Mouse (Mus musculus) olfactory bulb, adult 2 months (tissue): ENCODE results near the gene Wfs1. TPM values are rescaled to one million over a fixed set of nuclear protein-coding genes. Genes with fewer than 3 reads are reported as not detected.
A peak's percentile ranks its signal among the peaks of the same experiment; 100 is the strongest.

Source experiments
- H3K27ac ChIP-seq: fragments of 200-500 bp; 2 replicates; pipeline ENCODE4 v1.5.1; 2012; ENCODE audit warnings: low read depth, low read length; ENCODE audit not compliant: insufficient read depth
- H3K4me1 ChIP-seq: fragments of 200-500 bp; 2 replicates; pipeline ENCODE4 v1.6.1; 2012; ENCODE audit warnings: low read length; ENCODE audit not compliant: control insufficient read depth, insufficient read depth
- H3K4me3 ChIP-seq: fragments of 200-500 bp; 2 replicates; pipeline ENCODE4 v1.5.1; 2012; ENCODE audit warnings: mild to moderate bottlenecking, low read depth, low read length, moderate library complexity; ENCODE audit not compliant: insufficient read depth
- CTCF ChIP-seq: fragments of 200-500 bp; IDR thresholded peaks from 2 replicates; pipeline ENCODE4 v1.5.1; 2012; ENCODE audit warnings: low read depth, mild to moderate bottlenecking, low read length, moderate library complexity; ENCODE audit not compliant: insufficient read depth
- POLR2A ChIP-seq: fragments of 200-500 bp; IDR thresholded peaks from 2 replicates; pipeline ENCODE4 v1.6.1; 2012; ENCODE audit warnings: mild to moderate bottlenecking, low read depth, low read length, moderate library complexity; ENCODE audit not compliant: insufficient read depth
- WGBS: fragments of 180-500 bp; shearing (Covaris S2); methylation state at CpG from one replicate; pipeline ENCODE4 v1.1.7; 2018; 5-methylcytosine and 5-hydroxymethylcytosine counted together
- polyA plus RNA-seq: library from polyadenylated mRNA; stranded (reverse); fragments of >200 nt; gene quantifications from 2 replicates; pipeline ENCODE4 v1.2.4, GENCODE M21; 2012; ENCODE audit warnings: low replicate concordance; ENCODE audit not compliant: missing spikeins, insufficient read depth, insufficient read length

Wfs1 gene
- polyA plus RNA-seq, 1 experiment: not detected

DNA sequence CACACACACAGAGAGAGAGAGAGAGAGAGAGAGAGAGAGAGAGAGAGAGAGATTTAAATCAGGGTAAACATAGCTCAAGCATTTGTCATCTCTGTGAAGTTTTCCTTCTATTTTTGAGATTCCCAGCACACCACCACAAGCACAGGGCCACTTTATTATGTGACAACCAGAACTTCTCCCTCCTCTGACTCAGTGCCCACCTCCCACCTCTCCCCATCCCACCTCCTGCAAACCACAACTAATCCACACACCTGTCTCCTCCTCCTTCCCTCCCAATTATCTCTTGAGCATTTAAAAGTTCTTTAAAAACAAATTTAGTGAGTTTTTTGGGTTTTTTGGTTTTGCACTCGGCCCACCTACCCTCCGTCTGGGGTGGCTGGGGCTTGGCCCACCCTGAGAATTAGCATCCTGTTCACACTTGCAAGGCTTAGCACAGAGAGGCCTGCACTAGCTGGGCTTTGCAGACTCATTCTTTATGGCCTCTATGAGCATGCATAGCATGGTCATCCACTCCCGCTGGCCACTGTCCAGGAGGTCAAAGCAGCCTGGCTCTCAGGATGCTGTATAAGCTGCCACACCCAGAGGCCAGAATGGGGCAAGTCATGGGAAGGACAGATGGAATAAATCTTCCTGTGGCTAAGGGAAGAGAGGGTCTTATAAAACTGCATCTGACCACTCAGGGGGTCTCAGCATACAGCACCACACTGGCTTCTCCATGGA is 1.8 kb upstream of the Wfs1 start:
- Histone ChIP-seq H3K4me3 (no peak overlapping the region), H3K4me1 (peaks cover 24% of the 10 kb centered on the region), H3K27ac (no peak overlapping the region)
- TF ChIP-seq POLR2A (no peak), CTCF (no peak)
- WGBS: 85% methylated on average over 3 of the region's 3 CpGs

DNA sequence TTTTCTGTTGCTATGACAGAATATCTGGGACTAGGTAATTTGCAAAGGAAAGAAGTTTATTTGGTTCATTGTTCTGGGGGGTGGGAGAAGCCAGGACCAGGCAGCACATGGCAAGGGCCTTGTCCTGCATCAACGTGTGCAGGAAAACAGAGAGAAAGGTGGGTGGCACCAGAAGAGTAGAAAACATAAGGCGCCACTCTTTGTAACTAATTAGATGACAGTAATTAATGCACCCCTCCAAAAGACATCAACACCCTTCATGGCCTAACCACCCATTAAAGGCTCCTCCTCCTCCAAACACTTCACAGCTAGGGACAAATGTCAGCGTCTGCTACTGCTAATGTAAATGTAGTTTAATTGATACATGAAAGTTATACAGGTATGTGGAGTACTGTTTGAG is 1.2 kb upstream of the Wfs1 start:
- Histone ChIP-seq H3K4me3 (no peak overlapping the region), H3K4me1 (peaks cover 25% of the 10 kb centered on the region), H3K27ac (no peak overlapping the region)
- WGBS: 34% methylated on average over 3 of the region's 3 CpGs
- TF ChIP-seq CTCF (no peak), POLR2A (no peak)

DNA sequence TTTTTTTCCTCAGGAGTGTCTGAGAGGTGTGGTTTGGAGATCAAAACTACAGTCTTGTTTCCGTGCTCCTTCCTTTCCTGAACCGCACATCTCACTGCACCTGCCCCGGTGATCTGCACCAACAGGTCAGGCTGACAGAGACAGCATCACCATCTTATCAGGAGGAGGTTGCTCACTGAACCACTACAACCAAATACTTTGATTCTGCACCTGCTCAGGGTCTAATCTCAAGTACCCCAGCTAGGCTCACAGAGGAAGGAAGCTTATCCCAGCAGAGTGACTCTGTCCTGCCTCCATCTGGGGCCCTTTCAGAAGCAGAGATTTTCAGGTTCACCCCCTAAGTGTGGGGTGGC is 596 bp upstream of the Wfs1 start:
- no peak for TF ChIP-seq POLR2A
- no peak for TF ChIP-seq CTCF
- WGBS: 11% methylated on average over 3 of the region's 3 CpGs
- Histone ChIP-seq H3K4me1 (peaks cover 25% of the 10 kb centered on the region), H3K4me3 (no peak overlapping the region), H3K27ac (no peak overlapping the region)

DNA sequence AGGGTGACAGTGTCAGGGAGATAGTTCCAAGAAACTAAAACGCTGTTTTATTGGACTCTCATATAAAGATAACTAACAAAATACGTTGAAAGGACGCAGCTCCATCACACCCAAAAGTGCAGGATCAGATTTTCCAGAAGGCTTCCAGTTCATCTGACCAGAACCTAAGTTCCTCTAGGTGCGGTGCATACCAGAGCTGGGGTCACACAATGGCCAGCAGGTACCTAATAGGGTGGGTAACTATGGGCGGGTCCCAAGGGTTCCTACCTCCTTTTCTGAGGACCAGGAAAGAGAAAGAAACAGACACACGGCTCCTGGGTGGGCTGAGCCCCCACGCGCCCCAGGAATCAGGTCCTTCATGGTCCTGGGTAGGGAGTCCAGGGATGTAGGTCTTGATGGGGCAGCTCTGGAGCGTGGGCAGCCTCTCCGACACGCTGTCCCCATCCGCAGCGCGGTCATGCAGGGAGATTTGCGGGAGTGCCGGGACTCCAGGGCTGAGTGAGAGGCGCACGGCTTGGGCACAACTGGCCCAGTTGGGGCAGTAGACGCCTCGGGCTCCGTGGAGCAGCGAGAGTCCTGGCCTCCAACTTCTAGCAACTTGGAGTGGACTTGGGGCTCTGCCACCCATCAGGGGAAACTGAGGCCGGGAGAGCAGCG is 753 bp downstream of the Wfs1 start:
- Histone ChIP-seq H3K4me3 (peak overlapping the region; percentile 72), H3K4me1 (peaks cover 28% of the 10 kb centered on the region), H3K27ac (no peak overlapping the region)
- WGBS: 12% methylated on average over 24 of the region's 24 CpGs
- TF ChIP-seq POLR2A (no peak), CTCF (no peak; the same call in 1 of the 2 replicates)

GRCm38 (mm10) chr5:36986617-36987016 is 2.4 kb downstream of the Wfs1 start:
- peaks cover 33% of the 10 kb centered on the region for H3K4me1 ChIP-seq
- no peak overlapping the region for H3K27ac ChIP-seq
- H3K4me3 ChIP-seq: no peak overlapping the region
- TF ChIP-seq POLR2A (no peak), CTCF (no peak)
- WGBS: 71% methylated on average over 1 of the region's 1 CpGs

GRCm38 (mm10) chr5:36982271-36982670 is 6.7 kb downstream of the Wfs1 start:
- TF ChIP-seq POLR2A (no peak), CTCF (no peak)
- Histone ChIP-seq H3K4me3 (no peak overlapping the region), H3K27ac (no peak overlapping the region), H3K4me1 (peaks cover 26% of the 10 kb centered on the region)
- WGBS: 85% methylated on average over 4 of the region's 4 CpGs

DNA sequence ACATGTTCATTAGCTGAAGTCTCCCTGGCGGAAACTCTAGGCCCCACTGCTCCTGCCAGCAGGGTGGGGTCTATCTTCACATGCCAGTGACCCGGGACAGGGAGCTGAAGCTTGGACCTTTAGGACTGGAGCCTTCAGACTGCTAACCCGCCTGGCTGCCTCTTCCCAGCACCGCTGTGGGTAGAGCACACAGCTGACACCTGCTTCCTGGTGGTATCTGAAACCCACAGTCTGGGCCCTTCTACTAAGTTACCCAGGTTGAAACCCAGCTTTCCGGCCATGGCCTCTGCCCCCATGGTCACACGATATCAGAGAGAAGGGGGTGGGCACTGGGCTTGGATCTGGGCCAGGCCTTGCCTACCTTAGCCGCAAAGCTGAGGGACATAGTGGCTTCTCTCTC is 9.4 kb downstream of the Wfs1 start:
- 82% methylated on average over 7 of the region's 7 CpGs for WGBS
- Histone ChIP-seq H3K27ac (no peak overlapping the region), H3K4me3 (no peak overlapping the region), H3K4me1 (peaks cover 17% of the 10 kb centered on the region; the same call in 1 of the 2 replicates)
- TF ChIP-seq CTCF: no peak
- TF ChIP-seq POLR2A: no peak

DNA sequence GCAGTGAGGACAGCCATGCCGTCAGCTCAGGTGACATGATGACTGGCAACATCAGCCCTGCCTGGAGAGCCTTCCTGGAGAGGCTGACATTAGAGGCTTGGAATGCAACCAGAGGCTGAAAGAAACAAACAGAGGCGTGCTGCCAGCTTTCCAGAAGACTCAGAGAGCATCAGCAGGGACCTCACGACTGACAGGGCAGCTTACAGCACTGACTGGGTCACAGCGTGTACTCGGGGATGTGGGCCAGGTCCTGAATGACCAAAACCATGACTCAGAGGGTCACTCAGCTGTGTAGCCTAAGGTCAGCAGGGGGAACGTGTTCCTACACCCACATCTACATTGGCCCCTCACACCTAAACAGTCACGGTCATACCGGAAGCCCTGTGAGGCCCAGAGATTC is 10.0 kb downstream of the Wfs1 start:
- Histone ChIP-seq H3K27ac (no peak overlapping the region), H3K4me3 (no peak overlapping the region), H3K4me1 (peaks cover 17% of the 10 kb centered on the region; the same call in 1 of the 2 replicates)
- TF ChIP-seq POLR2A (no peak), CTCF (no peak)
- 68% methylated on average over 8 of the region's 8 CpGs for WGBS

GRCm38 (mm10) chr5:36977809-36978208 is 11.2 kb downstream of the Wfs1 start:
- peaks cover 13% of the 10 kb centered on the region; the same call in 1 of the 2 replicates for H3K4me1 ChIP-seq
- H3K4me3 ChIP-seq: no peak overlapping the region
- TF ChIP-seq CTCF (no peak), POLR2A (no peak)
- no peak overlapping the region for H3K27ac ChIP-seq
- WGBS: 73% methylated on average over 9 of the region's 9 CpGs
